Mouse (Mus musculus) cerebellum, postnatal 14 days (tissue): ENCODE data around the gene Rundc3b.

Experiments used
- DNase-seq, 2 experiments: peaks; one replicate each; pipeline ENCODE4 v3.0.0; 2021; ENCODE audit warnings: mixed read lengths in 2 of 2

The Rundc3b gene

DNA sequence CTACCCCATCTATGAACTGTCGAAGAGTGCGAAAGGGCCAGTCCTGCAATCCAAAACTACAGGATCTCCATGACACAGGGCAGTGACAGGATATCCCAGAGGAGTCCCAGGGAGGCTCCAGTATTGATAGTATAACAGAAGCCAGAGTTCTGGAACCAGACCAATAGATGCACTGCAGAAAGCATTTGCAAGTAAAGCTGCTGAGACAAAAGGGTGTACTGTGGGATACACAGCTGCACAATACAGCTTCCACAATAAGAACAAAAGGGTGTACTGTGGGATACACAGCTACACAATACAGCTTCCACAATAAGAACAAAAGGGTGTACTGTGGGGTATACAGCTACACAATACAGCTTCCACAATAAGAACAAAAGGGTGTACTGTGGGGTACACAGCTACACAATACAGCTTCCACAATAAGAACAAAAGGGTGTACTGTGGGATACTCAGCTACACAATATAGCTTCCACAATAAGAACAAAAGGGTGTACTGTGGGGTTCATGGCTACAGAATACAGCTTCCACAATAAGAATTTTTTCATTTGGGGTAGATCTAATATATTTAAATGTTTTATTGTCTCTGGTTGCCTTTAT lies 134.0 kb downstream of the Rundc3b start:
- no peak for DNase-seq

GRCm38 (mm10) chr5:8487989-8488700 lies 134.6 kb downstream of the Rundc3b start:
- no peak for DNase-seq

DNA sequence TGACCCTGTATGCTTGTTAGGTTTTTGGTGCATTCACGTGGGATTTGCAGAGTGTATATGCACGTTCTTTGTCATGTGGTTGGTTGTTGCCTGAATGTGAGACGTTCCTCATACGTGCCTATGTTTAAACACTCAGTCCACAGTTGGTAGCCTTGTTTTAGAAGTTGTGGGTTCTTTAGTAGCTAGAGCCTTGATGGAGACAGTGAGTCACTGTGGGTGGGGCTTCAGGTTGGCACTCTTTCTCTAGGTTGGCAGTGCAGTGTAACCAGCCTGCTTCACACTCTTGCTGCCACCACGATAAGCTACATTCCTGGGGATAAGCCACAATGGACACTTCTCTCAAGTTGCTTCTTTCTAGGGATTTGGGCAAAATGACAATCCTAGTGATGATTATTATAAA lies 166.2 kb downstream of the Rundc3b start:
- no peak for DNase-seq

DNA sequence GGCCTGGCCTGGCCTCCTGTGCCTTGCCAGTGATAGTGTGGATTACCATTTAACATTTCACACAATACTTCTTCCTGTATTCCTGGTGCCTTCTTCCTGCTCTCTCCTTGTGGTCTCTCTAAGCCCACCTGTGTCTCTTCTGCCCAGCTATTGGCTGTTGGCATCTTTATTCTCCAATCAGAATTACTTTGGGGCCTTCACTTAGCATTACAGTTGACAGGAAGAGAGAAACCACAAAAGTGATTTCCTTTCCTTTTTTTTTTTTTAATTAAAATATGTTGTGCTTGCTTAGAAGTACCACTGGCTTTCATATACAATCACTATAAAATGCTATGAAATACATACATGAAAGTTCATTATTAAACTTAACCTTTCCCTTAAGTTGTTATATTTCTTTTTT lies 167.2 kb downstream of the Rundc3b start:
- no peak for DNase-seq
